Mouse (Mus musculus) bone marrow macrophage, adult 2 months (primary cell): ENCODE results near the gene Mfsd5. TPM values are rescaled to one million over a fixed set of nuclear protein-coding genes. Genes with fewer than 3 reads are reported as not detected.

ENCODE experiments used
- H3K27ac ChIP-seq: 2 replicates; pipeline ENCODE4 v1.5.1; 2012; ENCODE audit warnings: low read depth, low read length; ENCODE audit not compliant: insufficient read depth
- H3K4me1 ChIP-seq: 2 replicates; pipeline ENCODE4 v1.6.1; 2012; ENCODE audit warnings: low read length; ENCODE audit not compliant: control insufficient read depth, insufficient read depth
- H3K4me3 ChIP-seq: 2 replicates; pipeline ENCODE4 v1.5.1; 2012; ENCODE audit warnings: mild to moderate bottlenecking, low read length, moderate library complexity; ENCODE audit not compliant: insufficient read depth
- CTCF ChIP-seq: IDR thresholded peaks from 2 replicates; pipeline ENCODE4 v1.5.1; 2012; ENCODE audit warnings: low read depth, mild to moderate bottlenecking, low read length, moderate library complexity
- POLR2A ChIP-seq: IDR thresholded peaks from 2 replicates; pipeline ENCODE4 v1.6.1; 2012; ENCODE audit warnings: mild to moderate bottlenecking, low read depth, low read length, borderline replicate concordance
- polyA plus RNA-seq: library from polyadenylated mRNA; stranded (reverse); fragments of >200 nt; gene quantifications from 2 replicates; pipeline ENCODE4 v1.2.4, GENCODE M21; 2012; ENCODE audit not compliant: missing spikeins, insufficient read depth, insufficient read length

Mfsd5 gene
- polyA plus RNA-seq: 71.6 and 78.4 TPM in 2 replicates

DNA sequence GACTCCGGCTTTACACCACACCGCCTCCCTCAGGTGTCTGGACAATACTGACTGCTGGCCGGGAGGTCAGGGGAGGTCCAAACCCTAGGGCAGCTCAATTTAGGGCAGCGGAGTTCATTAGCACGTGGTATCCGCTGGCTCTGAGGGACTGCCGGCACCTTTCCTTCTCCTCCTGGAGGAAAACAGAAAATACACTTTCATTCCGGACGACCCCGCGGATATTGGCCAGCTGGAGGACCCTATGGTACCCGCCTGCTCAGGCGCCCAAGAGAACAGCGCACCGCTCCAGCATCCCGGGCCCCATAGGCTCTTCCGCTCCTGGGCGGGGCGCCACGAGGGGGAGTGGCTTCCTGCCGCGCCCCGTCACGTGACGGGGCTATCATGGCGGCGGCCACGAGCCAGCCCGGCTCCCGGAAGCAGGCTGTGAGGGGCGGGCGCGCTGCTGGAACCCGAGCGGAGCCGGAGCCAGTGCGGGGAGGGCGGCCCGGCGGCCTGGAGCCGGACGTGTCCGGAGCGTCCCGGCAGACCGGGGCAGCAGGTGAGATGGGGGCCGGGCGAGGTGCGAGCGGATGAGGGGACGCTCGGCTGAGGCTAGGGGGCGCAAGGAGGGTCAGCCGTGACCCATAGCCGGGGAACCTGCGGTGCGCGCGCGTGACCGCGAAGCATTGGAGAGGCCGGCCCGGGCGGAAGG, at the start of gene Mfsd5:
Mfsd5 (plus strand) TSS at position 363 of the 691 bp plus-strand sequence.
- Histone ChIP-seq H3K27ac (peak within 1 kb of the TSS; percentile 84), H3K4me1 (peaks cover 39% of the 10 kb centered on the region), H3K4me3 (peak within 1 kb of the TSS; percentile 97)
- TF ChIP-seq CTCF (peak; percentile 18), POLR2A (no peak; the same call in 1 of the 2 replicates)

DNA sequence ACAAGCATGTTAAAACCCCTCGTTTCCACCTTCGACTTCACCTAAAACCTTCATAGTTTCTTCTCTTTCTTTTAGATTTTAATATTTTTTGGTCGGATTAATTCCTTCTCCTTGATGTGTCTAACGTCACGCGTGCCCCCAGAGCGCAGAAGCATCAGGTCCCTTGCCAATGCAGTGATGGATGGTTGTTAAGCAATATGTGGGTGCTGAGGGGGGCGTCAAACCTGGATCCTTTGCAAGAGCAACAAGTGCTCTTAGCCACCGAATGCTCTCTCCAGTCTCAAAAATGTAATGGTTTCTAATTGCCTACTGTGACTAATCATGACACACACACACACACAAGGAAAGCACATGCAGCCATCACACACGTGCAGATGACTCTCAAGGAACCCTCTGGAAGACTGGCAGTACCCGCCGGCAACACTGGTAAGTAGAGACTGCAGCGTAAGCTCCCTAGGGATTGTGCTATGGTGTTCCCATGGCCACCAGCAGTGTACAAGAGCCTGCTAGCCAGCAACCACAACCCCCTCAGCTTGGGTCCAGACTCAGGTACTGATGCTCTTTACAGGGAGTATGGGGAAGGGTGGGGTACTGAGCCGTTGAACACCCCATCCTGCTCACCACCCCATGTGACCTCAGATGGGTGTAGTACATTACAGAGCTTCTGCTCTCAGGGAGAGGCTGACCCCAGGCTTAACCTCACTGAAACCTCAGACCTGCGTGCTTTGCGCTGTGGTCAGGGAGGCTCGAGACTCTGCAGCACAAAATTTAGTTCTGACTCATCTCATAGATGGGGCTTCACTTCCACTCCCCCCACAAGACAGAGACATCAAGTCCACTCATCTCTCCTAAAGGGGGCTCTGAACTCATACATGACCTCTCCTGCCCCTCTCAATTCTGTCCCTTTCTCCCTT, 48.6 kb upstream of the Mfsd5 start:
- TF ChIP-seq CTCF (no peak), POLR2A (no peak)
- H3K4me3 ChIP-seq: no peak overlapping the region
- H3K27ac ChIP-seq: no peak overlapping the region
- peaks cover 38% of the 10 kb centered on the region for H3K4me1 ChIP-seq

DNA sequence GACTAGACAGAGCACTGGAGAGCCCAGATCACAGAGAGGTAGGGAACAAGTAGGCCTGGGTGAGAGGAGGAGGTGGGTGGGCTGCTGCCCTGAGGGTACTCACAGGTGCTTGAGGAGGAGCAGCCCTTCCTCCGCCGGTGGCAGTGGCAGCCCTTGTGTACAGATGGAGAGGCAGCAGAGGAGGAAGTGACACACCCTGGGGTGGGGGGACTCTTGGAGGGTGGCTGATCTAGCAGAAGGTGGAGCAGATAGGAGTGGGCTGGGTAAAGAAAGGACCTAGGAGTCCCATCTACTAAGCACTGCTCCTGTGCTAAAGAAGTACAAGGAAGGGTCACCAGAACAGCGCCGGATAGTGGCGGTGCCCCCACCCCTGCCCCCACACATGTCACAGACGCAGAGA, 47.5 kb upstream of the Mfsd5 start, which contains the start of gene Itgb7:
Itgb7 (minus strand) TSS at position 197 of the 400 bp plus-strand sequence.
- no peak within 1 kb of the TSS for H3K27ac ChIP-seq
- peaks cover 38% of the 10 kb centered on the region for H3K4me1 ChIP-seq
- no peak within 1 kb of the TSS for H3K4me3 ChIP-seq
- no peak for TF ChIP-seq CTCF
- no peak for TF ChIP-seq POLR2A

DNA sequence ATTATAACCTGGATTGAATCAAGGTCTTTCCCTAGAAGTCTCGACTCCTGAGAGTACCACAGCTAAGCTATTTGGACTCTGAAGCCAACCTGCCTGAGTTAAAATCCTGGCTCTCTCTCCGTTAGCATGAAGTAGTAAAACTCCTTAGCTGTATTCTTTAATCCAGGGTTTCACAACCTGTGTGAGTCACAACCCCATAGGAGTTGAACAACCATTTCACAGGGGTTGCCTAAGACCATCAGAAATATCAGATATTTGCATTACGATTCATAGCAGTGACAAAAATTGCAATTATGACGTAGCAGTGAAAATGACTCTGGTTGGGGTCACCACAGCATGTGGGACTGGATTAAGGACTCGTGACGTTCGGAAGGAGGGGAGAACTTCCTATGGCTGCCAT, 46.5 kb upstream of the Mfsd5 start:
- Histone ChIP-seq H3K4me1 (peaks cover 38% of the 10 kb centered on the region), H3K4me3 (no peak overlapping the region), H3K27ac (no peak overlapping the region)
- TF ChIP-seq CTCF: no peak
- TF ChIP-seq POLR2A: no peak

DNA sequence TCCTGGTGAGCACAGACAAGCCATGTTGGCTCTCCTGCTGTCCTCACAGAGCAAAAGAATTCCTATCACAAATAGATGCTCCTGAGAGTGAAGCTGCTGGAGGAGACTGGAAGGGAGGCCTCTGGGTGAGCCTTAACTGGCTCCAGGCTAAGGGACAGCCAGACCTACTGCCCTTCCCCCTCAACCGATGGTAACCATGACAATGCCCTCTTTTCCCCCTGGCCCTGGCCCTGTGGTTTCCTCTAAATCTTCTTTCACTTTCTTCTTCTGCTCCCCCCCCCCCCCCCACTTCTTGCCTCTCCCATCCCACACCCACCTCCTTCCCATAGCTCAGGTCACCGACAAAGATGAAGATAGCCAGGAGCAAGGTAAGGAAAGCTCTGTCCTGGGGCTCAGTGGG, 45.4 kb upstream of the Mfsd5 start:
- no peak overlapping the region for H3K27ac ChIP-seq
- H3K4me1 ChIP-seq: peaks cover 38% of the 10 kb centered on the region
- H3K4me3 ChIP-seq: no peak overlapping the region
- no peak for TF ChIP-seq CTCF

DNA sequence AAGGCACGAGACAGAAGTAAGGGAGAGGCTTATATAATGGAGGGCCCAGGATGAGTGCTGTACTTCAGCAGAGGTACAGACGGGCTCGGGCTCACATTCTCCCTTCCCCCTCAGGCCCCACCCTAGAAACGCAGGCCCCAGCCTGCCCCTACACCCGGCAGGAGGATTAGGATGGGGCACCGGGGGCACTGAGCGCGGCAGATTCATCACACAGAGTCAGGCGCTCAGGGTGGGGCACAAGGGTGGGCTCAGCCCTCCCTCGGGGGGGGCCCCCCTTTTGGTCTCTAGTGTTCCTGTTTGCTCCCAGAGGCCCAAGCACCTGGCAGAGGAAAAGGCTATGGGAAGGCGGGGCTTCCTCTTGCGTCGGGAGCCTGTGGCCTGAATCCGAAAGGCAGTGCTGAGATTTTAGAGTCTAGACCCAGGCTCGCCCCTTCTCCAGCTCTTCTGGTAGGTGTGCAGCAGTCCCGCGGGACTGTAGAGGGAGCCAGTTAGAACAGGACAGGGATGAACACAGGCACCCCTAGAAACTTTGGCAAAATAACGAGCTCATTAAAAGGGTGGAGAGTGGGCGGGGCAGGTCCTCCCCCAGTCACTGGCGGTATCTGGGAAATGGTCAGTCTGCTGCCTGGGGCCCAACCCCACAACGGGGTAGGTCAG, 43.8 kb upstream of the Mfsd5 start:
- peaks cover 38% of the 10 kb centered on the region for H3K4me1 ChIP-seq
- no peak overlapping the region for H3K27ac ChIP-seq
- no peak for TF ChIP-seq CTCF
- no peak for TF ChIP-seq POLR2A
- no peak overlapping the region for H3K4me3 ChIP-seq

DNA sequence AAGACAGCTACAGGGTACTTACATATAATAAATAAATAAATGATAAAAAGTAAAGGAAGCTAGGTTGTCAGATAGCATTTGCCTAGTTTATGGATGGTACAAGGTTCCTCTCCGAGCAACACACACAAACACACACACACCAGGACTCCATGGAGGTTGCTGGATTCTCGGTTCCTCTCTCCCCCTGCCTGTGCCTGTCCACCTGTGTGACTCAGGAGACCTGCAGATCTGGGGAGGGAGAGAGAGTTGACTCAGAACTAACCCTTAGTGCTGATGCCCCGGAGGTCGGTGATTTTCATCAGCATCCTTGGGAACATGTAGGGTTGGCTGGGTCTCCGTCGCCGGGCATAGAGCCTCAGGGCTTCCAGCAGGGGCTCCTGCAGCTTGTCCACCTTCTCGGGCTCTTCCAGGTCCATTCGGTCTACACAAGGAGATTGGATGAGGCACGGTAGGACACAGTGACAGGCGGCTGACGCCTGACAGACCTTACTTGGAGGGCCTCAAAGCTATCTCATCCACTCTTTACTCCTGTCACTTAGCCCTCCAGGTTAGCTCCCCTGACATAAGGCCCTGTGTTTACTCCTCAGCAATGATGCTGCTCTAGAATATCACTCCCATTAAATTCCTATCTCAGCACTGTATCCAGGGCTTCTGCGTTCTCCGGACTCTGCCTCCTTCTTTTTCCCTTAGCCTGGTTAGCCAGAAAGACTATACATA, 40.6 kb upstream of the Mfsd5 start:
- no peak overlapping the region for H3K4me3 ChIP-seq
- no peak overlapping the region for H3K27ac ChIP-seq
- no peak for TF ChIP-seq POLR2A
- TF ChIP-seq CTCF: no peak
- peaks cover 19% of the 10 kb centered on the region for H3K4me1 ChIP-seq

DNA sequence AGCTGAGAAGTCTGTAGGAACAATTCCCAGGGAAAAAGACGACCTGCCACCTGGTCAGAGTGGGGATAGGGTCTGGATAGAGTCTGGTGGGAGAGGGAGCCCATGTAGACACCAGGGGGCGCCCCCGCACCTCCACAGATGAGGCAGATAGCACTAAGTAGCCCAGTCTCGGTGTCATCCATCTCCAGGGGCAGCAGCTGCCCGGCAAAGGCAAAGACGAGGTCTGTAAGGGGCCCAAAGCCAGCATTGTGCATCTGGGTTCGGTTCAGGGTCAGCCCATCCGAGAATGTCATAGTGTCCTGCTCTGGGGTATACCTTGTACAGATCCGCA, 40.0 kb upstream of the Mfsd5 start:
- H3K4me3 ChIP-seq: no peak overlapping the region
- peaks cover 19% of the 10 kb centered on the region for H3K4me1 ChIP-seq
- H3K27ac ChIP-seq: no peak overlapping the region
- TF ChIP-seq POLR2A (no peak), CTCF (peak; percentile 66)

DNA sequence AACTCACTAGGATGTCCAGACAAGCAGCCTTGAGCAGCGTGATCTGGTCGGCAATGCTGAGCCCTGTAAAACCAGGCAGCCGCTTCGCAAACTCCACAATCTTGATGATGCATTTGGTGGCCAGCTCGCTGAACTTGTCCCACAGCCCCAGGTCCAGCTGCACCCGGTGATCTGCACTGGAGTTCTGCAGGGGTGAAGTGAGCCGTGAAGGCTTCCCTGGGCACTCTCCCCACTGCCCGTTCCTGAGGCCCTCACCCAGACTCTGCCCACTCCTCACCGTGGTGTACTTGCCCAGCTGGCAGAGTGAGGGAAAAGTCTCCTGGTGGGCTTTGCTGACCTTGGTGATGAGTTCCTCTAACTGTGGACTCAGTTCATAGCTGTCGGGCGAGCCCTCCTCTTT, 39.4 kb upstream of the Mfsd5 start:
- no peak overlapping the region for H3K4me3 ChIP-seq
- no peak overlapping the region for H3K27ac ChIP-seq
- H3K4me1 ChIP-seq: peaks cover 15% of the 10 kb centered on the region
- TF ChIP-seq POLR2A (no peak), CTCF (no peak)
